Mouse (Mus musculus) cerebral cortex, adult 2 months (tissue): ENCODE data around the gene Htra2.

Experiments used
- WGBS: fragments of 180-500 bp; shearing (Covaris S2); methylation state at CpG from one replicate; pipeline ENCODE4 v1.1.7; 2018; 5-methylcytosine and 5-hydroxymethylcytosine counted together

Gene Htra2

DNA sequence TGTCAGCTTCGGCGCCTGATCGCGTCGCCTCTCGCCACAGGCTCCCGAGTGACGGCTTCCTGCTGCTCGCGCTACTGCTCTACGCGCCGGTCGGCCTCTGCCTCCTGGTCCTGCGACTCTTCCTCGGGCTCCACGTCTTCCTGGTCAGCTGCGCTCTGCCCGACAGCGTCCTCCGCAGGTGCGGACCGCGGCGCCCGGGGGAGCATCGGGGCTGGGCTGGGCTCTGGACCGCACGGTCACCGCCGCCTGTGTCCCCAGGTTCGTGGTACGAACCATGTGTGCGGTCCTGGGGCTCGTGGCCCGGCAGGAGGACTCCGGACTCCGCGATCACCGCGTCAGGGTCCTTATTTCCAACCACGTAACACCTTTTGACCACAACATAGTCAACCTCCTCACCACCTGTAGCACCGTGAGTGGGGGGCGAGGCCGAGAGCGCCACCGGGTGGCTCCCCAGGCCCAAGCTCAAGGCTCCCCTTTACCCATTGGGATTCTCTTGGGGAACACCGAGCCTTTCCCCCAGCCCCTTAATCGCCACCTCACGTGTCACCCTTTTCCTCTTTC, at the start of gene Htra2:
Gene Htra2, minus strand, starts transcription at position 403 of the 561 bp plus-strand sequence.
- under 1% methylated on average over 48 of the region's 50 CpGs for WGBS

DNA sequence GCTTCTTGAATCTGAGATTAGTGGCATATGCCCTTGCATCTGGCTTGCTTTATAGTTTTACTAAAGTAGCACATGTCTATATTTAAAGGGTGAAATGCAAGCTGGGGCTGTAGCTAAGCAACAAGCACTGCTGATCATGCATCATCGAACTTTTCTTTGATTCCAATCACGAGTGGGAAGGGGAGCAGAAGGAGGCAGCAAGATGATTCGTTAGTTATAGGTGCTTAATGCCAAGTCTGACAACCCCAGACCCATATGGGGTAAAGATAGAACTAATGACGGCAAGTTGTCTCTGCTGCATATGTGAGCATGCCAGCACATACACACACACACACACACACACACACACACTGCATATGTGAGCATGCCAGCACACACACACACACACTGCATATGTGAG, 49.1 kb upstream of the Htra2 start:
- 33% methylated on average over 4 of the region's 4 CpGs for WGBS

DNA sequence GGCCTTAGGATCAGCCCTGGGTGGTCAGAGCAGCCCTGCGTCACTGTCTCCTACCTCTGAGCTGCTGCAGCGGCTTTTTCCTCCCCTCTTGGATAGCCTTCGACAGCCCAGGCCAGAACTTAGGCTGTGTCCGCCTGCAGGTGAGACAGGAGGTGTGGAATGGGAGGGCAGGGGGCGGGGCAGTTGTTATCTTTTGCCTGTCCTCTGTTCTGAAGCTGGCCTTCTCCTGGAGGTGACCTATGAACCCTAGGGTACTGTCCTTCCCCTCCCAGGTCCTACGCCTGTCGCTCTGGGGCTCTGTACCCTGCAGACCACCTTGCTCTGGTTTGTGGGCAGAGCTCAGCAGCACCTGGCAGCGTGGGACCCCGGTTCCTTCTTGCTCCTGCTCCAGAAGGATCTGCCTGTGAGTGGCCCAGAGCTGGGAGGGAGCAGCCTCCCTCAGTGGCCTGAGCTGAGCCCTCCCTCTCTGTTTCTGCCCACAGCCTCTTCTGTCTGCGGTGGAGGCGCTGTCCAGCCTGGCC, 48.1 kb upstream of the Htra2 start:
- 52% methylated on average over 11 of the region's 11 CpGs for WGBS

DNA sequence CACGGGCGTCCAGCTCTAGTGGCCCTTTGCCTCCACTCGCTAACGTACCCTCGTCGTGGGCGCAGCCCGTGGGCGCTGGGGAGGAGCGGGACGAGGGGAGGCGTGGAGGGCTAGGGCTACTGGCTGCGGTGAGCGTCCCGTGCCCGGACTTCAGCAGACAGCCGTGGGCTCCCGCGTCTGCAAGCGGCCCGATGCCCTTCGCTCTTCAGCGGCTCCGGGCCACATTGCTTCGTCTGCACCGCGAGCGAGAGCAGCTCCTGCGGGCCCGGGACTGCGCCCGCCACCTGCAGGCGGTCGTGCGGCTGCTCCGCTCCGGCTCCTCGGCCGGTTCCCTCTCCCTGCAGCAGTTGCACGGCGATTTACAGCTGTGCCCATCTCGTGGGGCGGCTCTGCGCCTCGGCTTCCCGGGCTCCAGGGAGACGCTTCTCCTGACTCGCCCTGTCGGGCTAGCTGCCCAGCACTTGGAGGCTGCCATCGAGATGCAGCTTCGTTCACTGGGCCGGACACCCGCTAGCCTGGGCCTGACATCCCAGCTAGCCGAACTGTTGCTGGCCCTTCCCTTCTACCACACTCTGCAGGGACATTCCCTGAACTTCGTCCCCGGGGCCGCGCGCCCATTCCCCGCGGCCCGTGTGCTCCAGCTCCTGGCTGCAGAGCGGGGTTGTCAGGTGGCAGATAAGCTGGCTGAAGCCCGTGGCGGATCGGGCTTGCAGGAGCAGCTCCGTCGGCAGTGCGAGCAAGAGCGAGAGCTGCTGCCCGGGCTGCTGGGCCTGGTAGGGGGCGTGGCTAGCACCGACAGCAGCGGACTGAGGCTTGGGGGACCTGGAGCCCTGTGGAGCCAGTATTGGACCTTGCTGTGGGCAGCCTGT, 46.8 kb upstream of the Htra2 start:
- under 1% methylated on average over 74 of the region's 74 CpGs for WGBS

DNA sequence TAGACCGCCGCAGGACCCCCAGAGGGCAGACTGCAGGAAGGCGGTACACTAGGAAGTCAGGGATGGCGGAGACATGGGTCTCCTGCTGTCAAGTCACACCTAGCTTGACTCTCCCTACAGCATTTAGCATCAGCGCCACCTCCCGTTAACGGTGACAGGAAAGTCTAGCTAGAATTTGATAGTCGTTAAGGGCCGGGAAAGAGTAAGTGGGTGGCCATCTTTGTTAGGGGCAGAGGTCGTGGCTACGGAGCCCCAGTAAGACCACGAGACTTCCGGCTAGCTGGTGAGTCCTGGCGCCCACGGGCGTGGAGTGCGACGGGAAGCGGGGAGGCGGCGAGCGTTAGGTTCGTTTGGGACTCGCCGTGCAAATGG, 46.2 kb upstream of the Htra2 start, which contains the start of the genes Ccdc142 and Gm42688:
Gene Ccdc142, plus strand, starts transcription at position 286 of the 372 bp plus-strand sequence.
Gene Gm42688, plus strand, starts transcription at position 302 of the 372 bp plus-strand sequence.
- WGBS = 1% methylated on average over 25 of the region's 25 CpGs

DNA sequence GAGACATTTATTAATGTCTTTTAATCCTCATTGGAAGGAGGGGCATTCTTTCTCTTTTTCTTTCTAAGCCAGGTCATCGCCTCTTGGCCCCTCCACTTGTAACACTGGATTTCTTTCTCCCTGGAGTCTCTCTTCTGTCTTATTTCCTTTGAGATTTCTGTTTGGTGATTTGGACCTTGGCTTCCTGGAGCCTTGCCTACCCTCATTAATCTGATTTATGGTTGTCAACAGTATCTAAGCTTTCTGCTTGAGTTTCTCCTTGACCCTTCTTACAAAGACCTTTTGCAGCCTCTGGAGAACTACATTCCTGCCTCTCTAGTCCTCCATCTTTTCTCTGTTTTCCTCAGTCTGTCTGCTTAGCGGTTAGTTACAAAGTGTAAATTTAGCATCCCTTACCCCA, 43.3 kb upstream of the Htra2 start:
- WGBS = 71% methylated on average over 2 of the region's 2 CpGs

DNA sequence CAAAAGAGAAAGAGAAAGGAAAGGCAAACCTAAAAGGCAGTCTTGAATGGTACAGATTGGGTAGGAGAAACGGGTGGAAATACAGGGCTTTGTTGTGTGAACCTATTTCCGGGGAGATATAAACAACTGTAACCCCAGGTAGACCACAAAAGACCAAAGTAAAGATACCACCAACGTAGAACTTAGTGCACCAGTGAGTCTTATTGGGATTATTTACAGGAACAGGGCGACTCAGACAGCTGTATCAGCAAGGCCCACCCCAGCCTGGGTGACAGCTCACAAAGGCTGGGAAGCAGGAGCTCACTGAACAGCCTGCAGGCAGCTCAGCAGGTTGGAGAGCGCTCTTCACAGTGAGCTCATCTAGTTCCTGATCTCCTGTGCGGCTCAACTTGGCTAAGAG, 40.9 kb upstream of the Htra2 start:
- 69% methylated on average over 6 of the region's 6 CpGs for WGBS

DNA sequence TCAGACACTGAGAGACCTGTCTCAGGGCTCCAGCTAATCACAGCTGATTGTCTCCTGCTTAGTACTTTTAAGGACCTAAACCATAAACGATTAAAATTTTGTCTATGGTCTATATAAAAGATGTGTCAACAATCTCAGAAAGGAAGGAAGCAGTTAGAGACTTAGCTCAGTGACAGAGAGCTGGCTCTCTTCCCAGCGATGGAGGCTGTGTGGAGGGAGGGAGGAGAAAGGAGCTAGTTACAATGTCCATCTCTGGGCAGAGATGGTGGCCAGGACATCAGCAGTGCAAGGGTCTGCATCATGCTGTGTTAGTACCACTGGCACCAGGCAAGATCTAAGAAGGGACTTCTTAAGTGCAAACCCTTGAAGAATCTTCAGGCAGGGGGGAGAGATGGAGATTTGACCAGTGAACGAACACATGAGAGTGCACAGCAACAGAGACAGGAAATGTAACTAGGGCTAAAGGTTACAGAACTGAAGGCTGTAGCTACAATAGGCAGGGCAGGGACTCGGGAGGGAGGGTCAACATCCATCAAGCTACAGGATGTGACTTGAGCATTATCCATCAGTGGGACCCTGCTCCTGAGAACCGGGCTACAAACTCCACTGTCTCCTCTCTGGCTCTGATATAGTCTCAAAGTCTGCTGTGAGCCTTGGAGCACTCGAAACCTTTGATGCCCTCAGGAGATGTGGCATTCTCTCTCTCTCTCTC, 37.5 kb upstream of the Htra2 start:
- WGBS = 42% methylated on average over 6 of the region's 6 CpGs

DNA sequence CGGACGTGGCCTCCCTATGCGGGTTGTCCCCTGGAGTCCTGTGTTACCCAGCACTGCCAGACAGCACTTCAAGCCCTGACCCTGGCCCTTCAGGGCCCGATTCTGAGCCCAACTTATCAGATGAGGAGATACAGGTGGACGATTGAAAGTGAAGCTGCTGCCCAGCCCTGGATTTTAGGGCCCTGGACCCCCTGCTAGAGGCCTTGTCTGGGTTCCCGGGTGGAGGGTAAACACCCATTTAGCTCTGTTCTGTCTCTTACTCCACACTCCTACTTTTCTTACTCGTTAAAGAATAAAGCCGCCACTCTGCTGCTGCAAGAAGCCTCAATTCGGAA, 32.8 kb upstream of the Htra2 start:
- WGBS = 15% methylated on average over 9 of the region's 9 CpGs

DNA sequence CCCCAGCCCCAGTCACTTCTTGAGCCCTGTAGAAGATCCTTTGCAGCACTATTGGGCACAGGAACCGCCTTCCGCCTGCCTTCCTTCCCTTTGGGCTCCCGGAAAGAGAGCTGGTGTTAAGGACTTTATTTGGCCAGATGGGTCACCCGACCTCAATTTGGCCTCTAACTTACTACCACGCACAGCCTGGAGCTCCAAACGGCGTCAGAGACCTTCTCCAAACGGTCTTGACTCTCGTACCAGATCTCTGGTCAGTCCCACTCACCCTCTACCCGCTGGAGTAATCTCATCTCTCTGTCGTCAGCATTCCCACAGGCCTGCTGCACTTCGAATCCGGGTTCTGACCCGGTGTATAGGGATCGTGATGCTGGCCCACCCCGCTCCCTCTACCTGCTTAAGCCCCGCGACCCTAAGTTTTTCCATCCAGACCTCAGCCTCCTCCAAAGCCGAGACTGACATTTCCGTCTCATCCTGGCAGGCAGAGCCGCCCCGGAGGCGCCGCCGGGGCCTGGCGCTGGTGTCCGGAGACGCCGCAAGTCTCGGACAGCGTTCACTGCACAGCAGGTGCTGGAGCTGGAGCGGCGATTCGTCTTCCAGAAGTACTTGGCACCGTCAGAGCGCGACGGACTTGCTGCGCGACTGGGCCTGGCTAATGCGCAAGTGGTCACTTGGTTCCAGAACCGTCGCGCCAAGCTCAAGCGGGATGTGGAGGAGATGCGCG, 32.3 kb upstream of the Htra2 start:
- 5% methylated on average over 47 of the region's 47 CpGs for WGBS

DNA sequence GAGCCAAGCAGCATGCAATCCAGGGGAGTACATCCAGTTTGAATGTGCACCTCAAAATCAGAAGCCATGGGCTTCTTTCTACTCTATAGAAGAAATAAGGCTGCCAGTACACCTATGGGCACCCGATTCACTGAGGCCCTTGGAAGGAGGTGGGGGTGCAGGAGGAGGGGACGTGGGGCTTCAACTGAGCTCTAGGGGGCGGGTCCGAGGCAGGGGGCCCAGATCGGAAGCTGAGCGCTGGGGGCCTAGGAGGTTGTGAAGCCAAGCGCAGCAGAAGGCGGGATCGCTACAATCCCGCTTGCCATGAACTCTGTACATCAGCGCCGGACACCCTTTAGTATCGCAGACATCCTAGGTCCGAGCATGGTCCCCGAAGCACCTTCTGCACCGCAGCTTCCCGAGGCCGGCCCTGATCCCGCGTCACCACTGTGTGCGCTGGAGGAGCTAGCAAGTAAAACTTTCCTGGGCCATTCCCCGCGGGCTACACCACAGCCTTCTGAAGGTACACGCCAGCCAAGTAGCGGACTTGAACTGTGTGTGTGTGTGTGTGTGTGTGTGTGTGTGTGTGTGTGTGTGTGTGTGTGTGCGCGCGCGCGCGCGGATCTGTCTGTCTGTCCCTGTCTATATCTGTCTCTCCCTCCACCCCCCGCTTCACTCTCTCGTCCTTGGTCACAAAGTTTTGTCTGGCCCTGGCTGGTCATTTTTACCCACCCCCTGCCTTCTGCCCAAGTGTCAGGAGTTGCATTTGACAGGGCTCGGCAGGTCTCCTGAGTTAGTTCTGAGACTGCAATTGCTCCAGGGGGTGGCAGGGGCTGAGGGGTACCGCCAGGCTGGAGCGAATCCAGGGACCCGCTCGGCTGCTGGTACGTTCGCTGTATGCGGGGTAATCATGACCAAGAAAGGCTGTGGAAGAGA, 31.3 kb upstream of the Htra2 start, which contains the start of gene Lbx2:
Gene Lbx2, plus strand, starts transcription at position 247 of the 915 bp plus-strand sequence.
- 7% methylated on average over 42 of the region's 42 CpGs for WGBS

DNA sequence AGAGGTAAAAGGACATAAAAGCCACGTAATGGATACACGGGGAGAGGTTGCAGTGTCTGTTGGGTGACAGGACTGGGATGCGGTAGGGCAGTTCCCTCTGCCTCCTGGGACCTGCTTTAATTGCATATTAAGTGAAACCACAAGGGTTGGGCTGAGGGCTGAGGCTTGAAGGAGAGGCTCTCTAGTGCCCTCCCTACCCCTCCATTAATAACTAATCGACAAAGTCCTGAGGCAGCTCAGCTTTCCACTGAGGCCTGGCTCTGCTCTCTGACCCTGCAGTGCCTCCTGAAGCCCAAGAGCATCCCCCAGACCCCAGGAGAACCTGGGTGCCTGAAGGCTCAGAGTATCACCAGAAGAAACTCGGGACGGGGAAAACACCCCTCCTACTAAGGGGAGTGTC, 29.4 kb upstream of the Htra2 start:
- 19% methylated on average over 6 of the region's 6 CpGs for WGBS

DNA sequence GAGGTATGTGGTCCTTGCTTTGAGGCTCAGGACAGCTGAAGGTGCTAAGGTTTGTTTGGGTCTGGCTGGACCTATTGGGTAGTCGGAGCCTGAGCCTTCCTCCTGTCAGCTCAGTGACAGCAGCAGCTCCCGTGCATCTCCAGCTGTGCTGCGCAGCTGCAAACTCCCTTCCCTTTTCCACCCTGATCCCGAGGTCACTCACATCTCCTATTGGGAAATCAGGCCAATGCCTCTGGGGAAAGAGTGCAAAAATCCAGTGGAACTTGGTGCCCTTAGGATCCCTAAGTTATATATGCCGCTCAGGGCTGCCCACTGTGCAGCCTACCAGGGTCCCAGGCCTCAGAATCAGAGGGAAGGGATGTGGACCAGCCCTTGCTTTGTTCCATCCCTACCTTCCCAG, 28.4 kb upstream of the Htra2 start:
- WGBS = 21% methylated on average over 5 of the region's 5 CpGs

DNA sequence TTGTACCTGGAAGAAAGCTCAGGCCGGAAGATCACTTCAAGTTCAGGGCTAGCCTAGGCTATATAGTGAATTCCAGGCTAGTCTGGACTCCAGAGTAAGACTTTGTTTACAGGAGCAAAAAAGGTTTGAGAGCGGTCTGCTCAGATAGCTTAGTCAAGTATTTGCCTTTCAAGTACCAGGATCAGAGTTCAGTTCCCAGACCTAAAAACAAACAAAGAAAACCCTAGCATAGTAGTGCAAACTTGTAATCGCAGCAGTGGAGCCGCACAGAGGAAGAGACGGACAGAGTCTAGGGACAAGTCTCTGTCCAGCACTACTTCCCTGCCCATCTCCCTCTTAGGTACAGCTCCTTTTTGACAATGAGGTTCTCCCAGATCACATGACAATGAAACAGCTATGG, 25.1 kb upstream of the Htra2 start:
- 97% methylated on average over 5 of the region's 5 CpGs for WGBS

DNA sequence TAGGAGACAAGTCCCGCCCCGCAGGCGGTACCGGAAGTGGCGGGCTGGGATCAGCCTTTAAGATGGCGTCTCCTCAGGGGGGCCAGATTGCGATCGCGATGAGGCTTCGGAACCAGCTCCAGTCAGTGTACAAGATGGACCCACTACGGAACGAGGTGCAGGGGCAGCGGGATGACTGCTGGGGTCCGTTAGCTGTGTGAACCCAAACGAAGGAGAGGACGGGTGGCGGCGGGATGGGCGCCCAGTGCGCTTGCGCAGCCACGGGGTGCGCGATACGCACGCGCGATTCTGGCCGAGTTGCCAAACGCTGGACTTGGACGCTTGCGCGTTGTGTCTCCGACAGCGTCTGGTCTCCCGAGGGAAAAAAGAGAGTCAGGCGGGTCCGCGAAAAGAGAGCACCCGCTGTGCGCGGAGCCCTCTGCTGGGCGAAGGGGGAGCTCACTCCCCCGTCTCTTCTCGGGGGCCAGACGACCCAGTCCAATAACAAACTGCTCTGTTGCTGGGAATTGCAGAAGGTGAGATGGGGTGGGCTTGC, 23.3 kb upstream of the Htra2 start:
- WGBS = under 1% methylated on average over 46 of the region's 46 CpGs

DNA sequence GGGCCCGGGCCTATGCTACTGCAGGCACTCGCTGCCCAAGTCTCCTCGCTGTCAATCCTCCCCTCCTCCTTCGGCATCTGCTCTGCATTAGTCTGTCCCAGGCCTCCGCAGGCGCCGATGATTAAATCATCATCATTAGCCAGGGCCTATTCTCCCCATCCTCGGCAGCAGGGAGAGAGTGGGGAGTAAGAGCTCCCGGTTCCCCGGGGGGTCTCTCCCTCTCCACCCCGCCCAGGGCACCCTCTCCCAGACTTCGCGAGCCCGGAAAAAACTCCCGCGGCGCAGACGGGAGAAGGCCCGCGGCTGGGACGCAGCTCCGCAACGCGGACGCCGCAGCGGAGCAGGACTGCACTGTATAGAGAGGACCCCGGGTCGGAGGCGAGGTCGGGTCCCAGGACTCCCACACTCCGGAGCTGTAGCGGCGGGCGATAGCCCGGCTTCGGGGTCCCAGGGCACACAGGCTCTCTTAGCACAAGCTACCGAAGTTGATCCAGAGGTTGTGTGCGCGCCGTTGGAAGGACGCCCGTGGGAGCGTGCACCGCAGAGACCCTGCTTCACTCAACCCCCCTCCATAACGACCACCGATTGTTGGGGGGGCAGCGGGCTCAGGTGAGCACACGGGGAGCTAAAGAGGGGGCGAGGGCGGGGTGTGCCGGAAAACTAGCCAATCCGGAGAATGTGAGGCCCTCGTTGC, 22.7 kb upstream of the Htra2 start, which contains the start of gene Pcgf1:
Gene Pcgf1, plus strand, starts transcription at position 240 of the 694 bp plus-strand sequence.
- under 1% methylated on average over 54 of the region's 54 CpGs for WGBS

DNA sequence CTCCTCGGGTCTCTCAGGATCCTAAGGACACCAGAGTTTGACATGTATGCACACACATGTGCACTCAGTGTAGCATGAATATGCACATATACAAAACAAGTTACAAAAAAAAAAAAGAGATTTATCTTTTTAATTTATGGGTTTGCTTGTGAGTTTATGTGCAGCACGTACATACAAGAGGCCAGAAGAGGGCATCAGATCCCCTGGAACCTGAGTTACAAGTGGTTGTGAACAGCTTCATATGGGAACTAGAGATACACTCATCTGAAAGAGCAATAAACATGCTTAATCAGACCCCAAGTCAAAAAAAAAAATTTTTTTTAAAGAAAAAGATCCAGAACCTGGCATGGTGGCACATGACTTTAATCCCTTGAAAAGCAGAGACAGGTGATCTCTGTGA, 19.9 kb upstream of the Htra2 start:
- WGBS = 18% methylated on average over 2 of the region's 2 CpGs

DNA sequence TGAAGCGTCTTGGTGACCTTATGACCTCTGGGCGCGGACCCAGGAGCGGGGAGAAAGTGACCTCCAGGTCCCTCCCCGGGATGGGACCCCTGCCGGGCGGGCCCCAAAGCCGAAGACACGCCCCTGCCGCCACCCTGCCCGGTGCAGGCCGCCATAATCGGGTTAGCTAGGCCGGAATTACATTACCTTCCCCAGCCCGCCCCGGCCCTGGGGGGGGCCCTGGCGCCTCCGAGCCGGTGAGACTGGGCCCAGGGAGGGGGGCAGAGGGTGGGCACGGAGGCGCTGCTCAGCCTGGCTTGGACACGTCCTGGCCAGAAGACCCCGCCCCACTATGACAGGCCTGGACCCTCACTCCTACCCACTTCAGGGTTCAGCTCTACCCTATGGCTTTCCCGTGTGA, 16.1 kb upstream of the Htra2 start:
- WGBS = 2% methylated on average over 24 of the region's 24 CpGs

DNA sequence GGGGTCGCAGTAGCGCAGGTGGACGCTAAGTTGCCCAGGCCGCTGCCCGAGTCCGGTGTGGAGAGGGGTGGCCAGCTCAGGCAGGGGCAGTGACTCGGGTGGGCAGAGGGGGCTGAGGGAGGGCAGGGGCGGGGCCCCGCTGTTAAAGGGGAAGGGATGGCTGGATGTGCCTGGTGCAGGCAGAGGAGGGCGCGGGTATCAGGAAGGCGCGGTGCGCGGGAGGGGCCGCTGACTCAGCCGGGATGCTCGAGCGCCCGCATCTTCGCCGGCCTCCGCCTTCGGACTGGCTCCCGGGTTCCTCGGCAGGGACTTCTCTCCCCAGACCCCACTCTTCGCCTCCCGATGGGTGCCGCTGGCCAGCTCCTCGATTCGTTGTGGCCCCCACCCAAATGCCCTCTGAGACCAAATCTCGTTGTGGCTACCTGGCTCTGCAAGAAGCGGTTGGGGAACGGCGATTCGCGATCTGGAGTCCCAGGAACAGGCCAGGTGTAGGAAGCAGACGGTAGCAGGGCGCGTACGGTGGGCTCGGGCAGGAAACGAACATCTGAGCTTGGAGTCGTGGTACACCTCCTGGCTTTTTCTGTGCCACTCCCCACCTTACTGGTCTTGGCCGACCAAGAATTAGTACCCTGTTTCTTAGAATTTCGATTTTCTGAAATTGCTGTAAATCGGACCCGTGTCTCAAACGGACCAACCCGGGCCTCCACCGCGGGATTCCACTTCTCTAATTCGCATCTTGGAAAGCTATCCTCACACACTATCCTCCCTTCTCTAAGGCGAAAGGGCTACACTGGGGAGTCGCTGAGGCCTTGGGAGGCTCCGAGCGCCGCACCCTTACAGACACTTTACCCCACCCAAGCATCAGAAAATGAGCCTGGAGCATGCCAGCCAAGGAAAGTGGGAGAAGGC, 15.5 kb upstream of the Htra2 start:
- WGBS = 3% methylated on average over 58 of the region's 58 CpGs
